Mouse (Mus musculus): ENCODE results near the gene Relb. TPM values are rescaled to one million over a fixed set of nuclear protein-coding genes. Genes with fewer than 3 reads are reported as not detected.

Gene Relb
- total RNA-seq, 2 experiments from 2014 or later: 8.3 to 9.3 TPM

- no peak for ATAC-seq (ENCODE audit: poor library complexity, severe bottlenecking)
Observed at GRCm38 (mm10) chr7:19586269-19586668, 43.0 kb downstream of the Relb start.

GRCm38 (mm10) chr7:19580634-19581033, 48.6 kb downstream of the Relb start:
- ATAC-seq (ENCODE audit: poor library complexity, severe bottlenecking): no peak

GRCm38 (mm10) chr7:19579751-19580150, 49.5 kb downstream of the Relb start:
- ATAC-seq (ENCODE audit: poor library complexity, severe bottlenecking): no peak

GRCm38 (mm10) chr7:19578436-19578835, 50.8 kb downstream of the Relb start:
- no peak for ATAC-seq (ENCODE audit: poor library complexity, severe bottlenecking)

GRCm38 (mm10) chr7:19577877-19578414, 51.3 kb downstream of the Relb start:
- ATAC-seq (ENCODE audit: poor library complexity, severe bottlenecking): peak; percentile 87

- ATAC-seq (ENCODE audit: poor library complexity, severe bottlenecking): peak; percentile 49
Observed at GRCm38 (mm10) chr7:19577141-19577852, 51.9 kb downstream of the Relb start, which contains the start of the genes Zfp296 and Gemin7. TSS of gene Zfp296 (plus strand) at chr7:19577287. TSS of gene Gemin7 (minus strand) at chr7:19577595.

GRCm38 (mm10) chr7:19575559-19575958, 53.7 kb downstream of the Relb start:
- ATAC-seq (ENCODE audit: poor library complexity, severe bottlenecking): no peak

- no peak for ATAC-seq (ENCODE audit: poor library complexity, severe bottlenecking)
Observed at GRCm38 (mm10) chr7:19573776-19574140, 55.5 kb downstream of the Relb start.

GRCm38 (mm10) chr7:19572926-19573775, 56.1 kb downstream of the Relb start:
- peak; percentile 70 for ATAC-seq (ENCODE audit: poor library complexity, severe bottlenecking)

- no peak for ATAC-seq (ENCODE audit: poor library complexity, severe bottlenecking)
Observed at GRCm38 (mm10) chr7:19569647-19570046, 59.6 kb downstream of the Relb start.

GRCm38 (mm10) chr7:19567426-19567825, 61.8 kb downstream of the Relb start:
- no peak for ATAC-seq (ENCODE audit: poor library complexity, severe bottlenecking)

- no peak for ATAC-seq (ENCODE audit: poor library complexity, severe bottlenecking)
Observed at GRCm38 (mm10) chr7:19565803-19566202, 63.4 kb downstream of the Relb start.

GRCm38 (mm10) chr7:19564455-19564854, 64.8 kb downstream of the Relb start:
- ATAC-seq (ENCODE audit: poor library complexity, severe bottlenecking): no peak

- ATAC-seq (ENCODE audit: poor library complexity, severe bottlenecking): no peak
Observed at GRCm38 (mm10) chr7:19563884-19564283, 65.4 kb downstream of the Relb start.

GRCm38 (mm10) chr7:19562643-19563410, 66.4 kb downstream of the Relb start, which contains the start of gene Ppp1r37:
TSS of gene Ppp1r37 (minus strand) at chr7:19563076.
- ATAC-seq (ENCODE audit: poor library complexity, severe bottlenecking): no peak

GRCm38 (mm10) chr7:19561765-19562642, 67.2 kb downstream of the Relb start:
- ATAC-seq (ENCODE audit: poor library complexity, severe bottlenecking): peak; percentile 87

GRCm38 (mm10) chr7:19561431-19561764, 67.8 kb downstream of the Relb start:
- ATAC-seq (ENCODE audit: poor library complexity, severe bottlenecking): no peak

- no peak for ATAC-seq (ENCODE audit: poor library complexity, severe bottlenecking)
Observed at GRCm38 (mm10) chr7:19560491-19561260, 68.6 kb downstream of the Relb start.

GRCm38 (mm10) chr7:19558965-19559364, 70.3 kb downstream of the Relb start:
- ATAC-seq (ENCODE audit: poor library complexity, severe bottlenecking): no peak
